Mouse (Mus musculus): ENCODE measurements at regions not wholly inside any gene's neighbourhood (a gene's known extent, or its start where the extent isn't known, plus 50 kb on each side); places are given as distances from the start of the nearest gene placed in this dataset.

GRCm38 (mm10) chr4:131354908-131355307 is 410.7 kb downstream of the Matn1 start:
- no peak for DNase-seq (ENCODE audit: extremely low read depth, insufficient read length, low spot score)

GRCm38 (mm10) chr4:131355526-131355991 is 411.4 kb downstream of the Matn1 start:
- no peak for DNase-seq (ENCODE audit: extremely low read depth, insufficient read length, low spot score)

- DNase-seq (ENCODE audit: extremely low read depth, insufficient read length, low spot score): no peak
These were observed 412.1 kb downstream of the Matn1 start for GRCm38 (mm10) chr4:131356316-131356715.

GRCm38 (mm10) chr4:131363030-131363429 is 418.8 kb downstream of the Matn1 start:
- no peak for DNase-seq (ENCODE audit: extremely low read depth, insufficient read length, low spot score)

GRCm38 (mm10) chr4:131364671-131365252 is 420.6 kb downstream of the Matn1 start:
- DNase-seq (ENCODE audit: extremely low read depth, insufficient read length, low spot score): no peak

- DNase-seq (ENCODE audit: extremely low read depth, insufficient read length, low spot score): no peak
These were observed 421.8 kb downstream of the Matn1 start for GRCm38 (mm10) chr4:131366006-131366405.

GRCm38 (mm10) chr4:131366656-131367055 is 422.5 kb downstream of the Matn1 start:
- DNase-seq (ENCODE audit: extremely low read depth, insufficient read length, low spot score): no peak

GRCm38 (mm10) chr4:131372517-131372916 is 428.3 kb downstream of the Matn1 start:
- no peak for DNase-seq (ENCODE audit: extremely low read depth, insufficient read length, low spot score)

GRCm38 (mm10) chr4:131373172-131373571 is 429.0 kb downstream of the Matn1 start:
- no peak for DNase-seq (ENCODE audit: extremely low read depth, insufficient read length, low spot score)

GRCm38 (mm10) chr4:131374527-131375290 is 430.5 kb downstream of the Matn1 start:
- DNase-seq (ENCODE audit: extremely low read depth, insufficient read length, low spot score): no peak

GRCm38 (mm10) chr4:131381063-131381462 is 436.9 kb downstream of the Matn1 start:
- DNase-seq (ENCODE audit: extremely low read depth, insufficient read length, low spot score): no peak

- no peak for DNase-seq (ENCODE audit: extremely low read depth, insufficient read length, low spot score)
These were observed 437.3 kb downstream of the Matn1 start for GRCm38 (mm10) chr4:131381529-131381928.

GRCm38 (mm10) chr4:131383862-131384261 is 439.7 kb downstream of the Matn1 start:
- DNase-seq (ENCODE audit: extremely low read depth, insufficient read length, low spot score): no peak

- no peak for DNase-seq (ENCODE audit: extremely low read depth, insufficient read length, low spot score)
These were observed 442.8 kb downstream of the Matn1 start for GRCm38 (mm10) chr4:131386961-131387360.

GRCm38 (mm10) chr4:131391119-131391923 is 446.8 kb downstream of the Ptpru start:
- no peak for DNase-seq (ENCODE audit: extremely low read depth, insufficient read length, low spot score)

- DNase-seq (ENCODE audit: extremely low read depth, insufficient read length, low spot score): no peak
These were observed 446.2 kb downstream of the Ptpru start for GRCm38 (mm10) chr4:131391924-131392297.

GRCm38 (mm10) chr4:131392478-131392877 is 445.6 kb downstream of the Ptpru start:
- DNase-seq (ENCODE audit: extremely low read depth, insufficient read length, low spot score): no peak

GRCm38 (mm10) chr4:131396226-131396840 is 441.8 kb downstream of the Ptpru start:
- no peak for DNase-seq (ENCODE audit: extremely low read depth, insufficient read length, low spot score)

GRCm38 (mm10) chr4:131397161-131397560 is 440.9 kb downstream of the Ptpru start:
- DNase-seq (ENCODE audit: extremely low read depth, insufficient read length, low spot score): no peak

GRCm38 (mm10) chr4:131400756-131401155 is 437.3 kb downstream of the Ptpru start:
- DNase-seq (ENCODE audit: extremely low read depth, insufficient read length, low spot score): no peak

- DNase-seq (ENCODE audit: extremely low read depth, insufficient read length, low spot score): no peak
These were observed 436.8 kb downstream of the Ptpru start for GRCm38 (mm10) chr4:131401255-131401654.
